In the genomic region with DNA sequence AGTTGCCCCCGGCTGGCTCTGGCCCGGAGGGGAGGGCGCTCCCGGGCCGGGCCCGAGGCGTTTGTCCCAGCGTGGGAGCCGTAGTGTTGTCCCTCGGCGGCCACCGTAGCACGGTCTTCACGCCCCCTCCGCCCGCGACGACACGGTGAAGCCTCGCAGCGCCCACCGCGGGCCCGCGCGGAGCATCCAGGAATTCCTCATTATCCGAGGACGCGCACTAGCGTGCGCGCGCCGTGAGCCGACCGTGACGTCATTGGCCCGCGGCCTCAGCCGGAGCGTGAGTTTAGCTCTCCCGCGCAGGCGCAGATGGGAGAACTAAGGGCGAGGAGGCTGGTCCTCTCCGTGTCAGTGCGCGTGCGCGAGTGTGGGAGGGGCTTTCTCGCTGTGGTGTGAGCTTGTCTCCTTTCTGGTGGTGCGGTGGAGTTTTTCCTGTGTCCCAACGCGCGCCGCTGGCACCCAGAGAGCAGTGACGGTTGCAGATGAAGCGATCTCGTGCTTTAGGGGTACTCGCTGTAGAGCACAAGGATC, we compare ENCODE assay signal across 8 mouse cellular contexts. TPM values are rescaled to one million over a fixed set of nuclear protein-coding genes. Genes with fewer than 3 reads are reported as not detected.
A peak's percentile ranks its signal among the peaks of the same experiment; 100 is the strongest.
DNase-seq lines count a peak whose midpoint lies in the region; ATAC-seq and TF ChIP-seq lines count a peak whose summit lies in the region.

No protein-coding gene starts in this region.

- H3K27ac ChIP-seq in forebrain, embryonic 12.5 days, result peak overlapping the region; percentile 96
- peak overlapping the region; percentile 93 for H3K27ac ChIP-seq in heart, postnatal 0 days (ENCODE audit: low read depth)
- peak overlapping the region; percentile 85 for H3K27ac ChIP-seq in liver, embryonic 16.5 days (ENCODE audit: low read length)
- H3K27ac ChIP-seq in neural tube, embryonic 13.5 days (replicated peaks), result peak overlapping the region; percentile 98
- peak overlapping the region; percentile 98 for H3K27ac ChIP-seq in testis, adult 2 months (ENCODE audit: control insufficient read depth, insufficient read depth, low read depth, low read length)

- TF ChIP-seq CTCF in E14TG2a.4 (conservative IDR thresholded peaks at IDR 0.05; ENCODE audit: low read length), result no peak
- no peak for TF ChIP-seq CTCF in heart, postnatal 0 days (IDR thresholded peaks at IDR 0.05; ENCODE audit: low read depth)
- no peak for TF ChIP-seq CTCF in testis, adult 2 months (IDR thresholded peaks at IDR 0.05; ENCODE audit: control insufficient read depth, insufficient read depth, insufficient replicate concordance, low read depth, low read length)

- peak overlapping the region; percentile 92 for H3K9ac ChIP-seq in forebrain, embryonic 12.5 days
- peak overlapping the region; percentile 78 for H3K9ac ChIP-seq in heart, postnatal 0 days (replicated peaks; ENCODE audit: low read depth, low read length)
- H3K9ac ChIP-seq in liver, embryonic 16.5 days (ENCODE audit: low read depth, low read length), result peak overlapping the region; percentile 86
- peak overlapping the region; percentile 94 for H3K9ac ChIP-seq in neural tube, embryonic 13.5 days

- peaks cover 20% of the 10 kb centered on the region for H3K36me3 ChIP-seq in E14TG2a.4 (ENCODE audit: insufficient read depth, low read length)
- H3K36me3 ChIP-seq in forebrain, embryonic 12.5 days (replicated peaks), result peaks cover 17% of the 10 kb centered on the region
- H3K36me3 ChIP-seq in heart, postnatal 0 days (replicated peaks; ENCODE audit: control insufficient read depth, insufficient read depth, low read length), result peaks cover 17% of the 10 kb centered on the region; the same call in 1 of the 2 replicates
- H3K36me3 ChIP-seq in liver, embryonic 16.5 days (ENCODE audit: control insufficient read depth, insufficient read depth), result no peaks in the 10 kb centered on the region
- peaks cover 22% of the 10 kb centered on the region for H3K36me3 ChIP-seq in neural tube, embryonic 13.5 days
- peaks cover 4% of the 10 kb centered on the region for H3K36me3 ChIP-seq in testis, adult 2 months (ENCODE audit: control insufficient read depth, insufficient read depth, low read length)

- peak overlapping the region; percentile 90 for H3K4me3 ChIP-seq in E14TG2a.4 (replicated peaks; ENCODE audit: low read length)
- peak overlapping the region; percentile 83 for H3K4me3 ChIP-seq in forebrain, embryonic 12.5 days (replicated peaks)
- H3K4me3 ChIP-seq in heart, postnatal 0 days (ENCODE audit: low read depth, low read length), result peak overlapping the region; percentile 85
- peak overlapping the region; percentile 88 for H3K4me3 ChIP-seq in liver, embryonic 16.5 days (ENCODE audit: low read depth, low read length)
- H3K4me3 ChIP-seq in neural tube, embryonic 13.5 days, result peak overlapping the region; percentile 77
- peak overlapping the region; percentile 91 for H3K4me3 ChIP-seq in testis, adult 2 months (ENCODE audit: control insufficient read depth, low read depth, low read length)

- WGBS in forebrain, embryonic 12.5 days, result under 1% methylated on average over 58 of the region's 60 CpGs
- WGBS in heart, postnatal 0 days, result under 1% methylated on average over 58 of the region's 60 CpGs
- WGBS in liver, embryonic 16.5 days (ENCODE audit: insufficient replicate concordance), result under 1% methylated on average over 60 of the region's 60 CpGs
- WGBS in neural tube, embryonic 13.5 days, result under 1% methylated on average over 60 of the region's 60 CpGs

- peak; percentile 92 for ATAC-seq in forebrain, embryonic 12.5 days (ENCODE audit: low FRiP score)
- peak; percentile 89 for ATAC-seq in heart, postnatal 0 days (ENCODE audit: insufficient read depth, low read depth)
- ATAC-seq in liver, embryonic 16.5 days (ENCODE audit: low read depth), result peak; percentile 79
- ATAC-seq in neural tube, embryonic 13.5 days (ENCODE audit: low read depth), result peak; percentile 88

- peaks cover 3% of the 10 kb centered on the region; the same call in 1 of the 2 replicates for H3K27me3 ChIP-seq in E14TG2a.4 (ENCODE audit: insufficient read depth, low read length)
- no peaks in the 10 kb centered on the region for H3K27me3 ChIP-seq in forebrain, embryonic 12.5 days
- H3K27me3 ChIP-seq in heart, postnatal 0 days (ENCODE audit: control insufficient read depth, insufficient read depth, low read length), result no peaks in the 10 kb centered on the region
- H3K27me3 ChIP-seq in liver, embryonic 16.5 days (ENCODE audit: control insufficient read depth, insufficient read depth, low read depth, low read length), result no peaks in the 10 kb centered on the region
- H3K27me3 ChIP-seq in neural tube, embryonic 13.5 days, result no peaks in the 10 kb centered on the region
- no peaks in the 10 kb centered on the region for H3K27me3 ChIP-seq in testis, adult 2 months (ENCODE audit: control insufficient read depth, insufficient read depth, low read length)

- DNase-seq in c-Kit-positive CD71-positive TER-119-positive erythroid progenitor cells, embryonic 14.5 days (ENCODE audit: low spot score), result peak; percentile 100
- DNase-seq in heart, postnatal 0 days (ENCODE audit: low spot score), result peak; percentile 96
- DNase-seq in kidney, postnatal 4 days, result peak; percentile 100

- peak overlapping the region; percentile 68 for H3K4me2 ChIP-seq in forebrain, embryonic 12.5 days
- H3K4me2 ChIP-seq in heart, postnatal 0 days (ENCODE audit: low read depth, low read length), result peak overlapping the region; percentile 76
- peak overlapping the region; percentile 95 for H3K4me2 ChIP-seq in liver, embryonic 16.5 days (ENCODE audit: low read depth, low read length)
- peak overlapping the region; percentile 94 for H3K4me2 ChIP-seq in neural tube, embryonic 13.5 days

- no peaks in the 10 kb centered on the region for H3K9me3 ChIP-seq in E14TG2a.4 (ENCODE audit: low read length)
- H3K9me3 ChIP-seq in forebrain, embryonic 12.5 days, result no peaks in the 10 kb centered on the region
- no peaks in the 10 kb centered on the region for H3K9me3 ChIP-seq in heart, postnatal 0 days (replicated peaks; ENCODE audit: control insufficient read depth, low read length)
- no peaks in the 10 kb centered on the region for H3K9me3 ChIP-seq in liver, embryonic 16.5 days (replicated peaks; ENCODE audit: control insufficient read depth, low read length)
- no peaks in the 10 kb centered on the region; the same call in 1 of the 2 replicates for H3K9me3 ChIP-seq in neural tube, embryonic 13.5 days

- peaks cover 58% of the 10 kb centered on the region for H3K4me1 ChIP-seq in E14TG2a.4 (replicated peaks; ENCODE audit: low read depth, low read length)
- peaks cover 26% of the 10 kb centered on the region for H3K4me1 ChIP-seq in forebrain, embryonic 12.5 days
- peaks cover 20% of the 10 kb centered on the region for H3K4me1 ChIP-seq in heart, postnatal 0 days (ENCODE audit: control insufficient read depth, insufficient read depth)
- peaks cover 33% of the 10 kb centered on the region for H3K4me1 ChIP-seq in liver, embryonic 16.5 days (ENCODE audit: control insufficient read depth, low read depth, low read length)
- H3K4me1 ChIP-seq in neural tube, embryonic 13.5 days (replicated peaks), result peaks cover 23% of the 10 kb centered on the region
- H3K4me1 ChIP-seq in testis, adult 2 months (ENCODE audit: control insufficient read depth, insufficient read depth, low read length), result peaks cover 16% of the 10 kb centered on the region

- TF ChIP-seq POLR2A in testis, adult 2 months (IDR thresholded peaks at IDR 0.05; ENCODE audit: control insufficient read depth, low read depth, low read length), result peak; percentile 65

- no peak for TF ChIP-seq EP300 in heart, postnatal 0 days (IDR thresholded peaks at IDR 0.05; ENCODE audit: low read depth)

RNA-seq across cellular contexts. Expression of a gene that starts 17.3 kb away (rescaled TPM):
- polyA plus RNA-seq in forebrain, embryonic 12.5 days (2016; fragmentation: Nextera tagmentation; extraction: Ambion mirVana), result 8.4 and 11.0 TPM in 2 replicates
- 6.8 and 20.6 TPM in 2 replicates for total RNA-seq in heart, postnatal 0 days (2014; rRNA removed; ENCODE audit: low replicate concordance)
- 5.4 and 6.9 TPM in 2 replicates for polyA plus RNA-seq in heart, postnatal 0 days (2015; fragmentation: Nextera tagmentation; extraction: Ambion mirVana)
- 3.9 and 6.4 TPM in 2 replicates for polyA plus RNA-seq in liver, embryonic 16.5 days (2015; fragmentation: Nextera tagmentation; extraction: Ambion mirVana)
- 18.0 and 19.2 TPM in 2 replicates for polyA plus RNA-seq in neural tube, embryonic 13.5 days (2015; fragmentation: Nextera tagmentation; extraction: Ambion mirVana)
- 5.2 and 5.3 TPM in 2 replicates for polyA plus RNA-seq in testis, adult 2 months (2012; rRNA removed)

Comparison
In these comparisons a context has a peak if more than half of its experiments do, and no peak if none do; other contexts are left out.
1. Peak in every context shown above with its lines: DNase-seq, ATAC-seq, H3K4me3 ChIP-seq and H3K27ac ChIP-seq.